Mouse (Mus musculus): ENCODE data around the gene Il9r. TPM values are rescaled to one million over a fixed set of nuclear protein-coding genes. Genes with fewer than 3 reads are reported as not detected.

Gene Il9r
- total RNA-seq (2021): under 1 TPM; 0.10 to 0.32 TPM
- long read RNA-seq, experiment 1: 0 reads
- long read RNA-seq, experiment 2: 0 reads

GRCm38 (mm10) chr11:32200075-32200601, at the start of gene Il9r:
Gene Il9r, minus strand, starts transcription at chr11:32200279.
- no peak for DNase-seq (ENCODE audit: low spot score in 2 of 2)

GRCm38 (mm10) chr11:32248350-32248749, 48.3 kb upstream of the Il9r start:
- no peak for DNase-seq (ENCODE audit: low spot score in 2 of 2)

- no peak for DNase-seq (ENCODE audit: low spot score in 2 of 2)
Measured at GRCm38 (mm10) chr11:32247068-32247467, 47.0 kb upstream of the Il9r start.

- DNase-seq (ENCODE audit: low spot score in 2 of 2): no peak
Measured at GRCm38 (mm10) chr11:32245614-32246013, 45.5 kb upstream of the Il9r start.

- DNase-seq (ENCODE audit: low spot score in 2 of 2): no peak
Measured at GRCm38 (mm10) chr11:32244617-32245016, 44.5 kb upstream of the Il9r start.

- no peak for DNase-seq (ENCODE audit: low spot score in 2 of 2)
Measured at GRCm38 (mm10) chr11:32244064-32244463, 44.0 kb upstream of the Il9r start.

- no peak for DNase-seq (ENCODE audit: low spot score in 2 of 2)
Measured at GRCm38 (mm10) chr11:32243205-32243955, 43.3 kb upstream of the Il9r start.

- no peak for DNase-seq (ENCODE audit: low spot score in 2 of 2)
Measured at GRCm38 (mm10) chr11:32242209-32242608, 42.1 kb upstream of the Il9r start.

GRCm38 (mm10) chr11:32241391-32241790, 41.3 kb upstream of the Il9r start:
- DNase-seq (ENCODE audit: low spot score in 2 of 2): no peak

- DNase-seq (ENCODE audit: low spot score in 2 of 2): peak; percentile 73 to 76
Measured at GRCm38 (mm10) chr11:32238093-32238860, 38.2 kb upstream of the Il9r start.

GRCm38 (mm10) chr11:32237411-32237795, 37.3 kb upstream of the Il9r start:
- no peak for DNase-seq (ENCODE audit: low spot score in 2 of 2)

GRCm38 (mm10) chr11:32236712-32237410, 36.8 kb upstream of the Il9r start:
- DNase-seq (ENCODE audit: low spot score in 2 of 2): peak; percentile 54 to 63

- peak in 1 of 2 experiments; percentile 17 for DNase-seq (ENCODE audit: low spot score in 2 of 2)
Measured at GRCm38 (mm10) chr11:32236132-32236531, 36.1 kb upstream of the Il9r start.

- DNase-seq (ENCODE audit: low spot score in 2 of 2): peak in 1 of 2 experiments; percentile 67
Measured at GRCm38 (mm10) chr11:32235646-32236045, 35.6 kb upstream of the Il9r start.

- DNase-seq (ENCODE audit: low spot score in 2 of 2): peak in 1 of 2 experiments; percentile 16
Measured at GRCm38 (mm10) chr11:32234816-32235485, 34.9 kb upstream of the Il9r start.

GRCm38 (mm10) chr11:32233895-32234294, 33.8 kb upstream of the Il9r start:
- no peak for DNase-seq (ENCODE audit: low spot score in 2 of 2)

- DNase-seq (ENCODE audit: low spot score in 2 of 2): no peak
Measured at GRCm38 (mm10) chr11:32232848-32233247, 32.8 kb upstream of the Il9r start.

GRCm38 (mm10) chr11:32231125-32231524, 31.0 kb upstream of the Il9r start:
- no peak for DNase-seq (ENCODE audit: low spot score in 2 of 2)

- no peak for DNase-seq (ENCODE audit: low spot score in 2 of 2)
Measured at GRCm38 (mm10) chr11:32230220-32230619, 30.1 kb upstream of the Il9r start.

GRCm38 (mm10) chr11:32228292-32228845, 28.3 kb upstream of the Il9r start:
- no peak for DNase-seq (ENCODE audit: low spot score in 2 of 2)

Data from adrenal gland, adult 18-20 months (tissue).